Mouse (Mus musculus) ES-E14 (cell line): ENCODE measurements around the gene Trim28. TPM values are rescaled to one million over a fixed set of nuclear protein-coding genes. Genes with fewer than 3 reads are reported as not detected.

Experiments used
- DNase-seq: peaks from one replicate; pipeline ENCODE4 v3.0.0-alpha.2; 2013; ENCODE audit warnings: low read depth, low spot score
- H3K27ac ChIP-seq: 2 replicates; pipeline ENCODE4 v1.5.1; 2012; ENCODE audit warnings: low read depth, mild to moderate bottlenecking, low read length, moderate library complexity, mixed read lengths; ENCODE audit not compliant: poor library complexity, insufficient read depth, severe bottlenecking
- H3K36me3 ChIP-seq: 2 replicates; pipeline ENCODE4 v1.6.1; 2012; ENCODE audit warnings: mild to moderate bottlenecking, low read length, moderate library complexity, mixed read lengths; ENCODE audit not compliant: control insufficient read depth, poor library complexity, insufficient read depth, severe bottlenecking
- H3K4me1 ChIP-seq, 2 experiments: fragments of 150-350 bp in 1 of 2; sonication (generic) in 1 of 2; 2 replicates each; pipeline ENCODE4 v1.6.1; 2012; ENCODE audit warnings: low read length in 2 of 2, mild to moderate bottlenecking in 1 of 2, mixed read lengths in 1 of 2; ENCODE audit not compliant: control insufficient read depth in 2 of 2, insufficient read depth in 2 of 2, poor library complexity in 1 of 2
- H3K4me3 ChIP-seq, 2 experiments: fragments of 150-350 bp in 1 of 2; sonication (generic) in 1 of 2; 2 replicates each; pipeline ENCODE4 v1.5.1; 2012; ENCODE audit warnings: low read length in 2 of 2, low read depth in 1 of 2, mild to moderate bottlenecking in 1 of 2, mixed read lengths in 1 of 2; ENCODE audit not compliant: insufficient read depth in 1 of 2, poor library complexity in 1 of 2, severe bottlenecking in 1 of 2
- H3K9ac ChIP-seq: 2 replicates; pipeline ENCODE4 v1.6.1; 2012; ENCODE audit warnings: low read depth, mild to moderate bottlenecking, low read length, mixed read lengths; ENCODE audit not compliant: poor library complexity, insufficient read depth, severe bottlenecking
- H3K9me3 ChIP-seq: fragments of 150-350 bp; sonication (generic); 2 replicates; pipeline ENCODE4 v1.6.1; 2012; ENCODE audit warnings: low read depth, mild to moderate bottlenecking, low read length; ENCODE audit not compliant: control insufficient read depth, insufficient read depth
- CHD2 ChIP-seq: IDR thresholded peaks from 2 replicates; pipeline ENCODE4 v1.6.1; 2014; ENCODE audit warnings: mild to moderate bottlenecking, low read depth, low read length, inconsistent platforms
- HCFC1 ChIP-seq: IDR thresholded peaks from 2 replicates; pipeline ENCODE4 v1.6.1; 2012; ENCODE audit warnings: low read length, inconsistent platforms, borderline replicate concordance; ENCODE audit not compliant: insufficient read depth
- MAFK ChIP-seq: IDR thresholded peaks from 2 replicates; pipeline ENCODE4 v1.6.1; 2014; ENCODE audit warnings: mild to moderate bottlenecking, low read depth, low read length, inconsistent platforms; ENCODE audit not compliant: insufficient read depth
- ZC3H11A ChIP-seq: IDR thresholded peaks from 2 replicates; pipeline ENCODE4 v1.6.1; 2012; ENCODE audit warnings: low read depth, mild to moderate bottlenecking, inconsistent platforms, low read length, borderline replicate concordance
- ZNF384 ChIP-seq: IDR thresholded peaks from 2 replicates; pipeline ENCODE4 v1.6.1; 2012; ENCODE audit warnings: low read depth, low read length, inconsistent platforms
- in situ Hi-C, 2 experiments: fragments of 600-800 bp; cut with MboI; formaldehyde crosslinking; loops; one replicate each; pipeline ENCODE4 v1.15.1; 2025; ENCODE audit warnings: low sequenced_read_pairs in 2 of 2, inconsistent platforms in 1 of 2; ENCODE audit not compliant: unreplicated experiment in 2 of 2
- total RNA-seq: library from RNA; depleted of rRNA; stranded (reverse); fragments of 300-350 nt; gene quantifications from 2 replicates; pipeline ENCODE4 v1.2.3, GENCODE M21; 2012; rRNA removed

The Trim28 gene
- 2,698 and 2,854 TPM in 2 replicates for total RNA-seq

DNA sequence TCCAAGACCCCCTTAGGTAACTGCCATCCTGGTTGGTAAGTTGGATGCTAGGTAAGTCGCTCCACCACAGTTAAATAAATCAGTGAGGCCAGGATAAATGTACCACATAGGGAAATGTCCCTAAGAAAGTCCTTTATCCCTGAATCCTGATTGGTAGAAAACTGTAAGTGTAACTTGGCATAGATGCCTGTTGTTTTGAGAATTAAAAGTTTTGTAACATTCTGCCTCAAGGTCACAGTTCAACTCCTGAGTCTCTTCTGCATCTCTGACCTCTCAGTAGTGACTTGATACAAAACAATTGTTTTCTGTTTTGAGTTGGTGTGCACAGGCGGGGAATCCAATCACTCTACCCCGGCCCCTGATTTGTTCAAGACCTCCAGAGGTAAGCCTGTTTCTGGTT, at the start of gene Trim28:
Gene Trim28 (plus strand): TSS at position 264 of the 400 bp plus-strand sequence.
- in situ Hi-C loops = no loop called here
- no peak within 1 kb of the TSS for H3K27ac ChIP-seq
- H3K4me3 ChIP-seq = no peak within 1 kb of the TSS
- H3K4me1 ChIP-seq = no peaks in the 10 kb centered on the region
- H3K9ac ChIP-seq = no peak within 1 kb of the TSS
- no peaks in the 10 kb centered on the region for H3K36me3 ChIP-seq
- no peaks in the 10 kb centered on the region for H3K9me3 ChIP-seq
- TF ChIP-seq CHD2 (no peak), ZC3H11A (no peak), ZNF384 (no peak), MAFK (no peak), HCFC1 (no peak)
- DNase-seq = no peak

DNA sequence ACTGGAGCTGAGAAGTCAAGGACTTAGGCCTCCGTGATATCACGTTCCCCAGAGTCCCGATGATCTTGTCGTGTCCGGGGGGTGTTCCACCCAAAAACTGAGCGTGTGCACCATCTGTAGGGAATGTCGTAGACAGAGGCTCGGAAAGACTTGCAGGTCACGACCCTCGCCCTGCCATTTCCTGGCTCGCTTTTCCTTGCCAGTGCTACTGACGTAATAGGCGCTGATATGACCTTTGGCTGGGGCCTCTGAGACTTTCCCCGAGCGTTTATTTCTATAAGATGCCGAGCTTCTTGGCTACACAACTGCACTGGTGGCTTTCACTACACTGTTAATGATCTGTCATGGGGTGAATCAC, 49.1 kb upstream of the Trim28 start:
- in situ Hi-C loops = no loop called here
- no peaks in the 10 kb centered on the region for H3K9me3 ChIP-seq
- DNase-seq = no peak

DNA sequence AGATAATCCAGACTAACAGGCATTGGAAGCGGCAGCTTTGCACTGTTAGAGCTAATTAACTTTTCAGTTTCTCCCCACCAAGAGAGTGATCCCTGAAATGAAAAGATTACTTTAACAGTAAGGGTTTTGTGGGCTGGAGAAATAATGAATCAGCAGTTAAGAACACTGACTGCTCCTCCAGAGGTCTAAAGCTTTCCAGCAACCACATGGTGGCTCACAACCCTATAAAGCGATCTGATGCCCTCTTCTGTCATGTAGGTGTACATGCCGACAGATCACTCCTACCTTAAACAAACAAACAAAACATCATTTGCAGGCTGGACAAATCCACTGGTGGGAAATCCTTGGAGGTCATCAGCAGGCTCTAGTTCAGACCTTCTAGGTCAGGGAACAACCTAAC, 44.0 kb upstream of the Trim28 start:
- H3K9me3 ChIP-seq = no peaks in the 10 kb centered on the region
- no peak overlapping the region for H3K9ac ChIP-seq
- no peak for DNase-seq
- H3K4me3 ChIP-seq = no peak overlapping the region
- in situ Hi-C loops = no loop called here
- no peak overlapping the region for H3K27ac ChIP-seq
- H3K4me1 ChIP-seq = peaks cover 0 to 7% of the 10 kb centered on the region in 2 experiments; a peak in 2 of 4 replicates
- no peaks in the 10 kb centered on the region for H3K36me3 ChIP-seq
- no peak for TF ChIP-seq MAFK
- no peak for TF ChIP-seq ZNF384
- no peak for TF ChIP-seq ZC3H11A
- no peak for TF ChIP-seq CHD2
- no peak for TF ChIP-seq HCFC1

More for the DNA sequence above, 49.1 kb upstream of the Trim28 start:
- peak overlapping the region; percentile 95 for H3K9ac ChIP-seq
- H3K27ac ChIP-seq = peak overlapping the region; percentile 55
- TF ChIP-seq HCFC1 (no peak), CHD2 (no peak), MAFK (no peak), ZC3H11A (no peak), ZNF384 (no peak)
- H3K4me1 ChIP-seq = peaks cover 0 to 3% of the 10 kb centered on the region in 2 experiments; a peak in 1 of 4 replicates
- no peaks in the 10 kb centered on the region for H3K36me3 ChIP-seq
- peak overlapping the region; percentile 71 to 77 for H3K4me3 ChIP-seq

DNA sequence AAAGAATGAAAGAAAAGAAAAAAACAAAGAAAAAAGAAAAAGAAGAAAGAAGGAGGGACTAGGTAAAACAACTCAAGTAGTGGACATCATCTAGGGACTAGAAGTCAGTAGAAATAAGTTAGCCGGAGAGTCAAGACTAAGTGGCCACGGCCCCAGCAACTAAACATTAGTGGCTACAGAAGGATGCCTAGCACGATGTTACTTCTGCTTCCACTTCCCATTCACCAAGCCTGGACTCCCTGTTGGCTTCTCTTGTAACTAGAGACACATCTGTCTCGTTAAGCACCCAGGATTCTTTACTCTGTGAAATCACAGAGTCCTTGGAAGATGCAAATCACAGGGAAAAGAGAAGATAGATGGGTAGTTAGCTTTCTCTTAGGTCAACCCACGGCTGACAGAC, 41.4 kb upstream of the Trim28 start:
- no peak overlapping the region for H3K27ac ChIP-seq
- TF ChIP-seq ZNF384 (no peak), ZC3H11A (no peak), HCFC1 (no peak), MAFK (no peak), CHD2 (no peak)
- no peaks in the 10 kb centered on the region for H3K9me3 ChIP-seq
- in situ Hi-C loops = no loop called here
- no peak overlapping the region for H3K4me3 ChIP-seq
- no peak for DNase-seq
- peaks cover 2 to 4% of the 10 kb centered on the region in 2 experiments; a peak in 2 of 4 replicates for H3K4me1 ChIP-seq
- H3K36me3 ChIP-seq = no peaks in the 10 kb centered on the region
- H3K9ac ChIP-seq = no peak overlapping the region

GRCm38 (mm10) chr7:12958948-12959347, 40.0 kb upstream of the Trim28 start:
- no peak overlapping the region for H3K4me3 ChIP-seq
- no peak for DNase-seq
- H3K36me3 ChIP-seq = no peaks in the 10 kb centered on the region
- no peak overlapping the region for H3K27ac ChIP-seq
- in situ Hi-C loops = no loop called here
- H3K9me3 ChIP-seq = no peaks in the 10 kb centered on the region
- TF ChIP-seq MAFK = no peak
- no peak for TF ChIP-seq ZC3H11A
- no peak for TF ChIP-seq ZNF384
- no peak for TF ChIP-seq HCFC1
- TF ChIP-seq CHD2 = no peak
- H3K4me1 ChIP-seq = peaks cover 2 to 4% of the 10 kb centered on the region in 2 experiments; a peak in 2 of 4 replicates
- no peak overlapping the region for H3K9ac ChIP-seq
